Mouse (Mus musculus) liver, adult (tissue): ENCODE measurements around the gene Meaf6.

ENCODE experiments used
- GATA4 ChIP-seq: IDR thresholded peaks from 2 replicates; pipeline ENCODE4 v1.6.1; 2014; ENCODE audit warnings: mild to moderate bottlenecking, low read length; ENCODE audit not compliant: insufficient replicate concordance

Gene Meaf6

DNA sequence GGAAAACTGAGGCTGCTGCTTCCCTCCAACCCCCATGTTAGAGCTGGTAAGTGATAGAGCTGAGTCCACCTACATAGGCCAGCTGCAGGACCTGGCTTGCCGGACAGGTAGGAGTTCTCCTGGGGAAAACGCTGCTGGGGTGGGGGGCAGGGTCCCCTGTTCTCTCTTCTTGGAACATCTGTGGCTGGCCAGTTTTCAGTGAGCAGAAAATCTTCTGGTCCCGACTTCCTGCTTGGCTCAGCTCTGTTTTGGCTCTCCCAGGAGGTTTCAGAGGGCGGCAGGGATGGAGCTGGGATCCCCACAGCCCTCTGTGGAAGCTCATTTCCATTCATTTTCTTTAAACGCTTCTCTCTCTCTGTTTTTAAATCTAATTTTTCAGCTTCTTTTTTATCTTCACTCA is 64.5 kb downstream of the Meaf6 start:
- no peak for TF ChIP-seq GATA4

DNA sequence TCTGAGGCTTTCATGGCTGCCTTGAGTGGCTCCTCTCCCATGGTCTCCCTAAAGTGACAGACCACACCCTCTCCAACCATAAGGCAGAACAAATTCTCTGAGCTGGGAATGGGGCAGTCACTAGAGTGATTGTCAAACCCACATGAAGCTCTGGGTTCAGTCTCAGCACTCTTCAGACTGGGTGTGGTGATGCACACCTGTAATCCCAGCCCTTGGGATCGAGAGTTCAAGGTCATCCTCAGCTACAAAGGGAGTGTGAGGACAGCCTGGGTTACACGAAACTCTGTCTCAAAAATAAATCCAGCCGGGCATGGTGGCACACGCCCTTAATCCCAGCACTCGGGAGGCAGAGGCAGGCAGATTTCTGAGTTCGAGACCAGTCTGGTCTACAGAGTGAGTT is 67.5 kb downstream of the Meaf6 start:
- TF ChIP-seq GATA4, result no peak

DNA sequence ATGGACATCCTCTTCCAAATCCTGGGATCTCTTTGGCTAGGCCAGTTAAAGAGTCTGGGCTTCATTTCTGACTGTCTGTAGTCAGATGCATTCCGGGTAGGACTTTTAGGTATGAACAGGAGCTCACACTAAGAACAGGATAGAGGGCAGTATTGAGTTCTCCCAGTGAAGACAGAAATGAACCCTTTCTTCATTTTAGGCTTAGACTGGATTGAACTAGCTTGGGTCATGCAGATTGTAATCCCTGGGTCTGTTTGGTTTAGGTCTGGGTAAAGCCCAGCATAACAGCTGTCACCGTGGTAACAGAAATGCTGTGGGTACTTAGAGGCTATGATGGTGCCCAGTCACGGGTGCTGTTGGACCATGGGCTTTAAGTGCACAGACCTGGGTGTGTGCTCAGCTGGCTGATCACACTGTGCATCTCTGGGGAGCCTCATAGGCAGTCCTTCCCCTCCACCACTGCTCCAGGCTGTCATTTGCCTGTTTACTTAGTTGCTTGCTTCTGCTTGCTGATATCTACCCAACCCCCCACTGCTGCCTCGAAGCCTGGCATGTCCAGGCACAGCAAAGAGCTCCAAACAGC is 68.8 kb downstream of the Meaf6 start:
- no peak for TF ChIP-seq GATA4

DNA sequence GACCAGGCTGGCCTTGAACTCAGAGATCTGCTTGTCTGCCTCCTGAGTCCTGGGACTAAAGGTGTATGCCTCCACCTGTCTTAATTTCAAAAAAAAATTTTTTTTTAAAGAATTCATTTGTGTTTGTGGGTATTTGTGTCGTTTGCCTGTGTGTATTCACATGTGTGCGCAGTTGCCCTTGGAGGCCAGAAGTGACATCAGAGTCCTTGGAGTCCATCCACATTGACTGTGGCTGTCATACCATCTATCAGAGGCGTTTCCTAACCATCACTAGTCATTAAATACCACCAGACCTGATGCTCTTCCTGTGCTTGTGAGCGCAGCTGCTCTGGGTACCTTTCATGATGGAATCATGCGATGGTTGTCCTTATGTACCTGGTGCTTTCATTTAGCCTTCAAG is 70.7 kb downstream of the Meaf6 start:
- TF ChIP-seq GATA4, result no peak

DNA sequence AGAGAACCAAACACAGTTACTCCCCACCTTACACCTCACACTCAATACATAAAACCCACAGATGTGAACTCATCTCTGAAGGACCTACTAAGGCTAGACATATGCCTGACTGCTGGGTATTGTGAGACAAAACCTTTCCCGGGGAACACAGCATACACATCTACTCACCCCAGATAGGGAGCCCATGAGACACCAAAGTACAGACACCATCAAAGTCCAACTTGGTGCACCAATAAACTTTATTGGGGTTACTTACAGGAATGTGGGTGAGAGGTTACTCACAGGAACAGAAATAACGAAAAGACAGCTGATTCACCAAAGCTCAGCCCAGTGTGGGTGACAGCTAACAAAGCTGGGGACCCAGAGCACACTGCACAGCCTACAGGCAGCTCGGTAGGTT is 72.4 kb downstream of the Meaf6 start:
- TF ChIP-seq GATA4, result no peak

DNA sequence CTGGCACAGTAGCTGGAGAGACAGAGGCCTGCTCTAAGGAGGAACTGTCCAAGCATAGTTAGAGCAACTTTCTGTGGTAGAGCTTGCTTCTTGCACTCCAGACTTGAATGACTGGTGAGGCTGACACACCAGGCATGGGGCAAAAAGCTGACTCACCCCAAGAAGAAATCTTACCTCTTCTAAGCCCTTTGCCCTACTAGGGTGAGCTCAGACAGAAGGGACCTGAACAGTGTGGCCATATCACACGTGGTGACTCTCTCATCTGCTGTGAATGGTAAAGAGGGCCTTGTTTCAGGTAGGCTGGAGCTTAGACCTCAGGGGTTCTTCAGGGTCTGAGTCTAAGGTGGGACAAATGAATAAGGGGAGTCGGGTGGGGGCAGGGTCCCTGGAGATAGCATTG is 73.1 kb downstream of the Meaf6 start:
- TF ChIP-seq GATA4, result no peak

DNA sequence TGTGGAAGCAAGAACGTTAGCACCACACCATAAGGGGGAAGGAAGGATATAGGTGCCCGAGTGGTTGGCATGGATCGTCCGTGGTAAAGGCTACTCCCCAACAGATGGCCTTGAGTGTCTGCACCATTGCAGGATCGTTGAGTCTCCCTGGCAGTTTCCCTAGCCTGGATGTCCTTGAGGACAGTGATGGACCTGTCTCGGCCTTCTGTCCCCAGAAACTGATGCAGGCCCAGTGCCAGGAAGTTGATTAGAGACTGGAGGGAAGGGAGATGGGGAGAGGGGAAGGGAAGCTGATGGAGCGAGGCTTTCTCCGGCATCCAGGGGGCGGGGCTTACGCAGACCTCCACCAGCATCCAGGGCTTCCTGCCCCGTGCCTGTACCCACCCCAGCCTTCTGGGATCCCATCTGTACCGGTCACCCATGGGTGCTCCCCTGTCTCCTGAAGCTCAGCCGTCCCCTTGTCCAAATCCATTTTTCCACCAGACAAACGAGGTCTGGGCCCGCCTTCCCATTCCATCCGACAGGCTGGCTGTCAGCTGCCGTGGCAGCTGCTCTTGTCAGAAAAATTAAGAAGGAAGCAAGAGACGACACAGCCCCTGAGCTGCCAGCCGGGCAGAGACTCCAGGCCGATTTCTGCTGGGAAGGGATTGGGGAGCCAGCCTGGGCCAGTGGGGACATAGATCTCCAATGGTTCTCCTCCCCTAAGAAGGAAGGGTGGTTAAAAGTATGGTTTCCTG is 73.8 kb downstream of the Meaf6 start:
- no peak for TF ChIP-seq GATA4

DNA sequence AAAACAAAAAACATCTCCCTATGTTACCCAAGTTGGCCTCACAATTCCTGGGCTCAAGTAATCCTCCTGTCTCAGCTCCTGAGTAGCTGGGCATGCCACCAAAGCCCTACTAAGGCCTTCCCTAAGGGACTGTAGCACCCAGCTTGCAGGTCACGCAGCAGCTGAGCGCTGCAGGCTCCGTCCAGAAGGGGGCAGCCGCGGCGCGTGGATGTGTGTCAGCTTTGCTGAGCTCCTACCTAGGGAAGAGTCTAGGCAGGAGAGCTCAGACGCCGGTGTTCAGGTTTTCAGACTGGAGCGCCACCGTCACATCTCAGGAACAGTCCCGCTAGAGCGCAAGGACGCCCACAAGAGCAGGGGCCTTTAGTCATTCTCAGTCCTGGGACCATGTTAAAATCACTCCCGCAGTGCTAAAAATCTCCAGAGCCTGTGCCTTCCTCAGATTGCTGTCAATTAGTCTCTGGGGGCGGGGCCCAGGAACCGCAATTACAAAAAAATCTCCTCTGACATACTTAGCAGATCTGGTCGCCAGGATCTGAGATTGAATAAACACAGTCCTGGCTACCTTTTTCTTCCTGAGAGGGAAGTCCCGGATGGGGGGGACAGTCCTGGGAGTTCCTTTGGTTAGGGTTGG is 75.5 kb downstream of the Meaf6 start:
- TF ChIP-seq GATA4, result no peak

DNA sequence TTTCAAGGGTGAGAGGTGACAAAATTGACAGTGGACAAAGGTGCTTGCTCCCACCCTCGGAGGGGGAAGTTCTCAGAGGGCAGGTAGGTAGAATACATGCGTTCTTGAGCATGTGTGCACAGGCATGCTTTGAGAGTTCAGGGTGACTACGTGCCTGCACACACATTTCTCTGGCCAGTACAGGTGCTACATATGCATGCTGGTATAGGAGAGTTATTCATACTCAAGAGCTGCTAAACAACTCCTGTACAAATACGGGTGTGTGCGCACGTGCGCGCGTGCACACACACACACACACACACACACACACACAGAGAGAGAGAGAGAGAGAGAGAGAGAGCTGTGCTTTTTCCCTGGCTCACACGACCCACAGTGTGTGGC is 76.0 kb downstream of the Meaf6 start:
- TF ChIP-seq GATA4, result no peak

DNA sequence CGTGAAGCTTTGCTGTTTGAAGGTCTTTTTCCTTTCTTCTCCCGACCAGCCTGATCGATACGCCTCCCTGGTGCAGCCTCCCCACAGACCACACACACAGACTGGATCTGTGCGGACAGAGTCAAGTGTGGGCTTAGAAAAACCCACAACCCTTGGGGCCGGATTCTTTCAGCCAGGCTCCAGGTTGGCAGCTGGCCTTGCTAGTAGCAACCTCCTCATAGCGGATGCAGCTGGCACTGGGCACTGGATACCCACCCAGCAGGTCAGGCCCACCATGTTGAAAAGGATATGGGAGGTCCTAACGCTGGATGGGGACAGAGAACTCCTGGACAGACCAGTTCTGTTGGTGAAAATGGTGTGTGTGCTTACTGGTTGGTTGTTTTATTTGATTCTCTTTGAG is 76.5 kb downstream of the Meaf6 start:
- TF ChIP-seq GATA4, result no peak

DNA sequence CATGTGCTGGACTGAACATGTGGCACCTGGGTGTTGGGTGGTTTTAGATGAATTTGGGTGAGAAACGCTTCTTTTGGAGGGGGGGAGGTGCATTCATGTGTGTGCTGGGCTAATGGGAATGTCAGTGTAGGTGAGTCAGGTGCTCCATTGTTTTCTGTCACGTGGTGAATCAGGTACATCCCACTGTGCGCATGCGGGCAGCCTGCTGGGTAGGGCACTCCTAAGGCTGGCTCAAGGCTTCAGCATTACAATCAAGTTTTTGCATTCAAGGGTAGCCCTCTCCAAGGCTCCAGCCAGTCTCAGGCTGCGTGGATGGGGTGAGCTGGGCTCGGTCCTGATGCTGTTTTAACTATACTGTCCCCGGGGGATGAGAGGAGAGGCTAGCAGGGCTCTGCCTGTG is 77.8 kb downstream of the Meaf6 start:
- TF ChIP-seq GATA4, result no peak
